Mouse (Mus musculus) MEL-GATA-1-ER (cell line): Measurements from ENCODE around the gene Ccn6.
"Not testable (repeated sequence)": the region's sequence is repeated elsewhere in the genome, so short reads cannot be mapped to it uniquely, and the experiment has no call there.

Experiments used
- DNase-seq: peaks from one replicate; pipeline ENCODE4 v3.0.0-alpha.2; 2012; ENCODE audit warnings: low read depth; ENCODE audit errors: extremely low read depth

Gene Ccn6

GRCm38 (mm10) chr10:39163694-39164093 is at the start of gene Ccn6:
Ccn6 (minus strand) TSS chr10:39163794.
- no peak for DNase-seq

- no peak for DNase-seq
Observed at GRCm38 (mm10) chr10:39210031-39210430, 46.4 kb upstream of the Ccn6 start.

GRCm38 (mm10) chr10:39209161-39210025 is 45.8 kb upstream of the Ccn6 start:
- DNase-seq, result no peak

GRCm38 (mm10) chr10:39208712-39209111 is 45.1 kb upstream of the Ccn6 start:
- no peak for DNase-seq

GRCm38 (mm10) chr10:39207310-39207855 is 43.8 kb upstream of the Ccn6 start:
- DNase-seq, result no peak

GRCm38 (mm10) chr10:39202490-39202889 is 38.9 kb upstream of the Ccn6 start:
- DNase-seq, result no peak

- not testable (repeated sequence) for DNase-seq
Observed at GRCm38 (mm10) chr10:39198216-39198615, 34.6 kb upstream of the Ccn6 start.

GRCm38 (mm10) chr10:39192673-39193072 is 29.1 kb upstream of the Ccn6 start:
- no peak for DNase-seq

GRCm38 (mm10) chr10:39185545-39185906 is 21.9 kb upstream of the Ccn6 start:
- no peak for DNase-seq

- DNase-seq, result no peak
Observed at GRCm38 (mm10) chr10:39184864-39185544, 21.4 kb upstream of the Ccn6 start.

GRCm38 (mm10) chr10:39176981-39177380 is 13.4 kb upstream of the Ccn6 start:
- DNase-seq, result no peak

- DNase-seq, result no peak
Observed at GRCm38 (mm10) chr10:39173077-39173476, 9.5 kb upstream of the Ccn6 start.

GRCm38 (mm10) chr10:39172540-39172931 is 8.9 kb upstream of the Ccn6 start:
- DNase-seq, result no peak

GRCm38 (mm10) chr10:39171603-39172539 is 8.3 kb upstream of the Ccn6 start:
- DNase-seq, result peak; percentile 48

GRCm38 (mm10) chr10:39171134-39171533 is 7.5 kb upstream of the Ccn6 start:
- peak; percentile 60 for DNase-seq

- DNase-seq, result no peak
Observed at GRCm38 (mm10) chr10:39170706-39171105, 7.1 kb upstream of the Ccn6 start.

- DNase-seq, result peak; percentile 31
Observed at GRCm38 (mm10) chr10:39170181-39170580, 6.6 kb upstream of the Ccn6 start.

- no peak for DNase-seq
Observed at GRCm38 (mm10) chr10:39169642-39170041, 6.0 kb upstream of the Ccn6 start.

- DNase-seq, result no peak
Observed at GRCm38 (mm10) chr10:39167611-39168010, 4.0 kb upstream of the Ccn6 start.

- DNase-seq, result no peak
Observed at GRCm38 (mm10) chr10:39165632-39166115, 2.1 kb upstream of the Ccn6 start.
